Mouse (Mus musculus) kidney, adult 2 months (tissue): ENCODE measurements around the gene Zfp870. TPM values are rescaled to one million over a fixed set of nuclear protein-coding genes. Genes with fewer than 3 reads are reported as not detected.

Experiments
- DNase-seq: peaks from one replicate; pipeline ENCODE4 v3.0.0; 2021
- H3K27ac ChIP-seq: fragments of 200-500 bp; 2 replicates; pipeline ENCODE4 v1.5.1; 2012; ENCODE audit warnings: low read depth, low read length, control low read depth, inconsistent platforms; ENCODE audit not compliant: insufficient read depth
- H3K27me3 ChIP-seq: fragments of 200-500 bp; replicated peaks from 2 replicates; pipeline ENCODE4 v1.6.1; 2012; ENCODE audit warnings: mild to moderate bottlenecking, moderate library complexity, low read length, inconsistent platforms; ENCODE audit not compliant: control insufficient read depth, insufficient read depth
- H3K36me3 ChIP-seq: fragments of 200-500 bp; 2 replicates; pipeline ENCODE4 v1.6.1; 2012; ENCODE audit warnings: mild to moderate bottlenecking, moderate library complexity, low read length, inconsistent platforms; ENCODE audit not compliant: control insufficient read depth, insufficient read depth
- H3K4me1 ChIP-seq: fragments of 200-500 bp; 2 replicates; pipeline ENCODE4 v1.6.1; 2011; ENCODE audit warnings: low read length; ENCODE audit not compliant: control insufficient read depth, insufficient read depth
- H3K4me3 ChIP-seq: fragments of 200-500 bp; 2 replicates; pipeline ENCODE4 v1.5.1; 2011; ENCODE audit warnings: mild to moderate bottlenecking, low read depth, low read length, control low read depth; ENCODE audit not compliant: insufficient read depth
- CTCF ChIP-seq: fragments of 200-500 bp; conservative IDR thresholded peaks from 2 replicates; pipeline ENCODE4 v1.5.1; 2011; ENCODE audit warnings: low read depth, mild to moderate bottlenecking, control low read depth, low read length, moderate library complexity, mixed read lengths; ENCODE audit not compliant: insufficient read depth, insufficient read length
- POLR2A ChIP-seq: fragments of 200-500 bp; IDR thresholded peaks from one replicate; pipeline ENCODE4 v1.6.1; 2011; ENCODE audit warnings: low read depth, low read length, control low read depth
- WGBS: fragments of 180-500 bp; shearing (Covaris S2); methylation state at CpG from one replicate; pipeline ENCODE4 v1.1.7; 2018; 5-methylcytosine and 5-hydroxymethylcytosine counted together
- polyA plus RNA-seq: library from polyadenylated mRNA; depleted of rRNA; stranded (reverse); fragments of >200 nt; gene quantifications from 2 replicates; pipeline ENCODE4 v1.2.3, GENCODE M21; 2012; rRNA removed

Zfp870 gene
- polyA plus RNA-seq, 1 experiment = 1.4 TPM

DNA sequence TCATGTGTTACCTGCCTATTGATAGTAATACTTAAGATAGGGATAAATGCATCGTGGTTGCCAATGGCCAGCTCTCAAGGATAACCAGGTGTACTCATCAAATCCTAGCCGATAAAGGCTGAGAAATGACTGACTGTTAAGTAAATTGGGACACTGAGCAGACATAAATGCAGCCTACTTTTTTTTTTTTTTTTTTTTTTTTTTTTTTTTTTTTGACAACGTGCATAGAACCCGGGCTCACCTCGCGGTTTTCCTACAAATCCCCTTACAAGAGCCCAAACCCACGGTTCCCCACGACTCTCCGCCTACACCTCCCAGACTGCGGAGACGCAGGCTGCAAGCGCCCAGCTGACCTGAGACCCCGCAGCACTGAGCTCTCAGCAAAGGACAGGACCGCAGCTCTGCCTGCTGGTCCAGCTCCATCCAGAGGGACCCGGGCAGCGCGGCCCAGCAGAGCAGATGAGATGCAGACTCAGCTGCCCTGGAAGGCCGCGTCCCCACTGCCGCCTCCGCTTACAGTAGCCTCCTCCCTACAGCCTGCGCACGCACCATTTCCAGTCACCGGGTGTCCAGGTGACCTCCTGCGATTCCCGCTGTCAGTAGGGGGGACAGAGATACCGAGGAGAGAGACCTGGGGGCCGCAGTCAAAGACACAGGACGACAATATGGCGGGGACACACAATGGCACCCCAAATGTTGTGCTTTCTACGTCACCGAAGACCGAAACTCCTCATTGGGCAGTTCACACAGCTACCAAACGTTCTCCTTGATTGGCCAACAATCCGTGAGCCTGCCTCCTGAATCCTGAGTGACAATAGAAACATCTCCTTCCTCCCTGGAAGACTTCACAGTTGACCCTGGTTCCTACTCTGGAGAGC lies 61.7 kb downstream of the Zfp870 start, which contains the start of gene Zfp799:
Zfp799 (minus strand) TSS at position 722 of the 878 bp plus-strand sequence.
- H3K4me3 ChIP-seq = peak within 1 kb of the TSS; percentile 78
- peak within 1 kb of the TSS; percentile 12; the same call in 1 of the 2 replicates for H3K27ac ChIP-seq
- peaks cover 3% of the 10 kb centered on the region; the same call in 1 of the 2 replicates for H3K4me1 ChIP-seq
- TF ChIP-seq POLR2A (no peak), CTCF (no peak)
- peak; percentile 89 for DNase-seq
- 2% methylated on average over 35 of the region's 35 CpGs for WGBS
- H3K27me3 ChIP-seq = no peaks in the 10 kb centered on the region
- H3K36me3 ChIP-seq = no peaks in the 10 kb centered on the region; the same call in 1 of the 2 replicates

Other genes starting within 250 kb of the Zfp870 start
- gene Cyp4f40, start 232.7 kb downstream of the Zfp870 start, polyA plus RNA-seq = not detected in 2 replicates
- gene Cyp4f15, start 206.0 kb downstream of the Zfp870 start, polyA plus RNA-seq = 0.11 and 0.69 TPM in 2 replicates
- gene Zfp871, start 103.4 kb downstream of the Zfp870 start, polyA plus RNA-seq = 20.5 and 24.8 TPM in 2 replicates
- 0.14 and 0.16 TPM in 2 replicates for gene Zfp811, start 81.7 kb downstream of the Zfp870 start, polyA plus RNA-seq
- gene Zfp799, start 61.4 kb downstream of the Zfp870 start, polyA plus RNA-seq = 3.4 and 3.6 TPM in 2 replicates
- 4.5 and 7.5 TPM in 2 replicates for gene Cyp4f14, start 25.7 kb upstream of the Zfp870 start, polyA plus RNA-seq
- 61.5 and 67.2 TPM in 2 replicates for gene Cyp4f13, start 55.8 kb upstream of the Zfp870 start, polyA plus RNA-seq
- gene Zfp472, start 74.2 kb upstream of the Zfp870 start, polyA plus RNA-seq = 0.49 and 0.77 TPM in 2 replicates
- gene Zfp952, start 101.5 kb upstream of the Zfp870 start, polyA plus RNA-seq = 2.3 and 2.6 TPM in 2 replicates
- gene Zfp763, start 141.8 kb upstream of the Zfp870 start, polyA plus RNA-seq = 0.83 and 1.2 TPM in 2 replicates
- gene 4921501E09Rik, start 176.4 kb upstream of the Zfp870 start, polyA plus RNA-seq = not detected in 2 replicates
- 2.2 and 2.8 TPM in 2 replicates for gene Zfp563, start 197.7 kb upstream of the Zfp870 start, polyA plus RNA-seq
- 0.01 TPM in 1 of 2 replicates, not detected in the other for gene Morc2b, start 248.0 kb upstream of the Zfp870 start, polyA plus RNA-seq